Mouse (Mus musculus) cerebellum, adult 11 months (tissue): ENCODE measurements at regions not wholly inside any gene's neighbourhood (a gene's known extent, or its start where the extent isn't known, plus 50 kb on each side); places are given as distances from the start of the nearest gene placed in this dataset.

Experiments
- DNase-seq: peaks from one replicate; pipeline ENCODE4 v3.0.0; 2022

GRCm38 (mm10) chr12:9176198-9176597 is 146.4 kb downstream of the Ttc32 start:
- no peak for DNase-seq

GRCm38 (mm10) chr12:9178626-9179025 is 148.8 kb downstream of the Ttc32 start:
- no peak for DNase-seq

- no peak for DNase-seq
Observed at GRCm38 (mm10) chr12:9180677-9181076, 150.9 kb downstream of the Ttc32 start.

GRCm38 (mm10) chr12:9191721-9192120 is 161.9 kb downstream of the Ttc32 start:
- DNase-seq: no peak

GRCm38 (mm10) chr12:9199321-9199720 is 169.5 kb downstream of the Ttc32 start:
- no peak for DNase-seq

GRCm38 (mm10) chr12:9212211-9212610 is 182.4 kb downstream of the Ttc32 start:
- DNase-seq: no peak

GRCm38 (mm10) chr12:9224971-9225370 is 195.2 kb downstream of the Ttc32 start:
- DNase-seq: no peak

GRCm38 (mm10) chr12:9227901-9228300 is 198.1 kb downstream of the Ttc32 start:
- no peak for DNase-seq

- DNase-seq: no peak
Observed at GRCm38 (mm10) chr12:9228486-9228885, 198.7 kb downstream of the Ttc32 start.

GRCm38 (mm10) chr12:9229981-9230380 is 200.2 kb downstream of the Ttc32 start:
- DNase-seq: no peak

GRCm38 (mm10) chr12:9230576-9230975 is 200.8 kb downstream of the Ttc32 start:
- no peak for DNase-seq

- DNase-seq: no peak
Observed at GRCm38 (mm10) chr12:9232431-9232830, 202.6 kb downstream of the Ttc32 start.

- no peak for DNase-seq
Observed at GRCm38 (mm10) chr12:9235866-9236265, 206.1 kb downstream of the Ttc32 start.

GRCm38 (mm10) chr12:9237538-9237937 is 207.7 kb downstream of the Ttc32 start:
- no peak for DNase-seq

- no peak for DNase-seq
Observed at GRCm38 (mm10) chr12:9237955-9238354, 208.2 kb downstream of the Ttc32 start.

GRCm38 (mm10) chr12:9247506-9247905 is 217.7 kb downstream of the Ttc32 start:
- no peak for DNase-seq

GRCm38 (mm10) chr12:9251772-9252171 is 222.0 kb downstream of the Ttc32 start:
- peak; percentile 34 for DNase-seq

GRCm38 (mm10) chr12:9253306-9254074 is 223.7 kb downstream of the Ttc32 start:
- DNase-seq: no peak

GRCm38 (mm10) chr12:9254301-9254860 is 224.6 kb downstream of the Ttc32 start:
- no peak for DNase-seq

GRCm38 (mm10) chr12:9255661-9256486 is 226.1 kb downstream of the Ttc32 start:
- peak; percentile 66 for DNase-seq

GRCm38 (mm10) chr12:9256487-9256820 is 226.7 kb downstream of the Ttc32 start:
- no peak for DNase-seq

- DNase-seq: no peak
Observed at GRCm38 (mm10) chr12:9258221-9258620, 228.4 kb downstream of the Ttc32 start.

GRCm38 (mm10) chr12:9261662-9262061 is 231.9 kb downstream of the Ttc32 start:
- no peak for DNase-seq

- DNase-seq: no peak
Observed at GRCm38 (mm10) chr12:9266221-9266620, 236.4 kb downstream of the Ttc32 start.
